ENCODE assay signal across 10 mouse cellular contexts in the genomic region with DNA sequence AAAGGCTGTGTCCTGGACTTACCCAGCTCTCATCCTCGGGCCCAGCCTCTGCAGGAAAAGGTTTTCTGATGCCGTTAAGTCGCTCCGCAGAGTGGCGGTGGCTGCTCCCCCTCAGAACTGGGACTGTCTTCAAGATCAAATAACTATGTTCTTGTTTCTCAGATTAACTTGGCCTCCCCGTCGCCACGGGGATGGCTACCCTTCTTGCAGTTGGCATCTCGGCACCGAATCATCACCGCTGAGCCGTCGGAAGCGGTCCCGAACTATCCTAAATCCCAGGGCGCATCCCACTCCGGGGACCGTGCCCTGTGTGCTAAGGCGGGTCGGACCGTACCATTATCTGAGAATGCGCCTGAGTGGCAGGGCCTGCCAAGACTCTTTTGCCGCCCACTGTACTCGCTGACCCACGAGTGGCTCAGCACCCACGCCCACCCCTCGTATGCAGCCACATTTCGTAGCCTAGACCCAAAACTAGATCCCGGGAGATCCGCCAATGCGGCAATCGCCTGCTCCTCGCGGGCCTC. TPM values are rescaled to one million over a fixed set of nuclear protein-coding genes. Genes with fewer than 3 reads are reported as not detected.
DNase-seq lines count a peak whose midpoint lies in the region; ATAC-seq and TF ChIP-seq lines count a peak whose summit lies in the region.
"Had no signal": no experiment of that assay in that cellular context is flagged by ENCODE, and none has a peak within 500 bp of the region (broad histone marks: within the 10 kb centered on the region; RNA-seq: fewer than 3 reads in every experiment).

No protein-coding gene starts in this region.

- no peaks in the 10 kb centered on the region for H3K9me3 ChIP-seq in E14TG2a.4 (ENCODE audit: low read length)
- no peaks in the 10 kb centered on the region for H3K9me3 ChIP-seq in forebrain, embryonic 13.5 days (replicated peaks)
- no peaks in the 10 kb centered on the region for H3K9me3 ChIP-seq in liver, embryonic 15.5 days (replicated peaks)

- under 1% methylated on average over 34 of the region's 34 CpGs for WGBS in forebrain, embryonic 13.5 days
- 1% methylated on average over 34 of the region's 34 CpGs for WGBS in liver, embryonic 15.5 days (ENCODE audit: insufficient replicate concordance)

- H3K4me1 ChIP-seq in E14TG2a.4 (replicated peaks; ENCODE audit: low read depth, low read length) = peaks cover 30% of the 10 kb centered on the region
- peaks cover 25% of the 10 kb centered on the region for H3K4me1 ChIP-seq in forebrain, embryonic 13.5 days
- H3K4me1 ChIP-seq in liver, embryonic 15.5 days (replicated peaks) = 0 out of 2 replicates have a peak, but pooled peaks cover 11% of the 10 kb centered on the region

- H3K4me3 ChIP-seq in E14TG2a.4 (replicated peaks; ENCODE audit: low read length) = peak overlapping the region; percentile 75
- H3K4me3 ChIP-seq in forebrain, embryonic 13.5 days = peak overlapping the region; percentile 37
- 0 out of 2 replicates have a peak overlapping the region, but pooled peaks have one; percentile 29 for H3K4me3 ChIP-seq in liver, embryonic 15.5 days (replicated peaks)

- intact Hi-C loops in heart, postnatal 25 days (cut with DNase I) = no loop called here

- ATAC-seq in forebrain, embryonic 13.5 days = peak; percentile 33; the same call in 1 of the 2 replicates
- ATAC-seq in liver, embryonic 15.5 days (ENCODE audit: insufficient read depth) = no peak

- peaks cover 96% of the 10 kb centered on the region for H3K27me3 ChIP-seq in E14TG2a.4 (ENCODE audit: insufficient read depth, low read length)
- peaks cover 95% of the 10 kb centered on the region for H3K27me3 ChIP-seq in forebrain, embryonic 13.5 days
- H3K27me3 ChIP-seq in liver, embryonic 15.5 days = peaks cover 100% of the 10 kb centered on the region

- no peaks in the 10 kb centered on the region for H3K36me3 ChIP-seq in E14TG2a.4 (ENCODE audit: insufficient read depth, low read length)
- H3K36me3 ChIP-seq in forebrain, embryonic 13.5 days (ENCODE audit: poor library complexity, severe bottlenecking) = no peaks in the 10 kb centered on the region
- H3K36me3 ChIP-seq in liver, embryonic 15.5 days (replicated peaks) = no peaks in the 10 kb centered on the region

- DNase-seq in heart, adult 11 months = peak; percentile 89
- DNase-seq in heart, postnatal 25 days (ENCODE audit: low spot score) = no peak
- DNase-seq in thymus, postnatal 14 days = no peak
- DNase-seq in right cerebral cortex, adult 18-20 months = no peak
- no peak for DNase-seq in frontal cortex, postnatal 36 days (ENCODE audit: low spot score in 2 of 2)
- DNase-seq: adrenal gland, adult 8-10 months had no signal

- peak overlapping the region; percentile 56; the same call in 1 of the 2 replicates for H3K9ac ChIP-seq in forebrain, embryonic 13.5 days
- H3K9ac ChIP-seq in liver, embryonic 15.5 days = no peak overlapping the region

- TF ChIP-seq CTCF in E14TG2a.4 (conservative IDR thresholded peaks at IDR 0.05; ENCODE audit: low read length) = no peak

- peak overlapping the region; percentile 68 for H3K4me2 ChIP-seq in forebrain, embryonic 13.5 days
- peak overlapping the region; percentile 49 for H3K4me2 ChIP-seq in liver, embryonic 15.5 days

- no peak overlapping the region for H3K27ac ChIP-seq in forebrain, embryonic 13.5 days
- H3K27ac ChIP-seq in liver, embryonic 15.5 days (replicated peaks) = no peak overlapping the region
- H3K27ac ChIP-seq: macrophage had no signal

RNA-seq across cellular contexts. Expression of gene Alx3, which starts 1.2 kb away (rescaled TPM):
- total RNA-seq in heart, postnatal 25 days (2021) = not detected
- polyA plus RNA-seq in forebrain, embryonic 13.5 days (2015; fragmentation: Nextera tagmentation; extraction: Ambion mirVana) = 2.3 and 2.9 TPM in 2 replicates
- 0.06 and 0.09 TPM in 2 replicates for polyA plus RNA-seq in liver, embryonic 15.5 days (2015; fragmentation: Nextera tagmentation; extraction: Ambion mirVana)
- total RNA-seq: adrenal gland, adult 8-10 months had no signal
- polyA plus RNA-seq: macrophage had no signal

RNA-seq across cellular contexts. Expression of gene Gm10961, which starts 35.1 kb away (rescaled TPM):
- total RNA-seq in heart, postnatal 25 days (2021) = not detected
- polyA plus RNA-seq in forebrain, embryonic 13.5 days (2015; fragmentation: Nextera tagmentation; extraction: Ambion mirVana) = not detected in 2 replicates
- not detected in 2 replicates for polyA plus RNA-seq in liver, embryonic 15.5 days (2015; fragmentation: Nextera tagmentation; extraction: Ambion mirVana)
- total RNA-seq: adrenal gland, adult 8-10 months had no signal
- polyA plus RNA-seq: macrophage had no signal

RNA-seq across cellular contexts. Expression of gene Strip1, which starts 35.5 kb away (rescaled TPM):
- total RNA-seq in heart, postnatal 25 days (2021) = 10 to 100 TPM; 18.8 to 21.9 TPM
- 110 and 122 TPM in 2 replicates for polyA plus RNA-seq in forebrain, embryonic 13.5 days (2015; fragmentation: Nextera tagmentation; extraction: Ambion mirVana)
- polyA plus RNA-seq in liver, embryonic 15.5 days (2015; fragmentation: Nextera tagmentation; extraction: Ambion mirVana) = 9.6 and 10.5 TPM in 2 replicates

RNA-seq across cellular contexts. Expression of gene Ubl4b, which starts 41.1 kb away (rescaled TPM):
- total RNA-seq in heart, postnatal 25 days (2021) = not detected
- not detected in 2 replicates for polyA plus RNA-seq in forebrain, embryonic 13.5 days (2015; fragmentation: Nextera tagmentation; extraction: Ambion mirVana)
- polyA plus RNA-seq in liver, embryonic 15.5 days (2015; fragmentation: Nextera tagmentation; extraction: Ambion mirVana) = not detected in 2 replicates
- total RNA-seq: adrenal gland, adult 8-10 months had no signal
- polyA plus RNA-seq: macrophage had no signal
